Mouse (Mus musculus) bone marrow macrophage, adult 2 months (primary cell): ENCODE measurements around the gene Ttc7b. TPM values are rescaled to one million over a fixed set of nuclear protein-coding genes. Genes with fewer than 3 reads are reported as not detected.

ENCODE experiments used
- H3K27ac ChIP-seq: 2 replicates; pipeline ENCODE4 v1.5.1; 2012; ENCODE audit warnings: low read depth, low read length; ENCODE audit not compliant: insufficient read depth
- H3K4me1 ChIP-seq: 2 replicates; pipeline ENCODE4 v1.6.1; 2012; ENCODE audit warnings: low read length; ENCODE audit not compliant: control insufficient read depth, insufficient read depth
- H3K4me3 ChIP-seq: 2 replicates; pipeline ENCODE4 v1.5.1; 2012; ENCODE audit warnings: mild to moderate bottlenecking, low read length, moderate library complexity; ENCODE audit not compliant: insufficient read depth
- CTCF ChIP-seq: IDR thresholded peaks from 2 replicates; pipeline ENCODE4 v1.5.1; 2012; ENCODE audit warnings: low read depth, mild to moderate bottlenecking, low read length, moderate library complexity
- POLR2A ChIP-seq: IDR thresholded peaks from 2 replicates; pipeline ENCODE4 v1.6.1; 2012; ENCODE audit warnings: mild to moderate bottlenecking, low read depth, low read length, borderline replicate concordance
- polyA plus RNA-seq: library from polyadenylated mRNA; stranded (reverse); fragments of >200 nt; gene quantifications from 2 replicates; pipeline ENCODE4 v1.2.4, GENCODE M21; 2012; ENCODE audit not compliant: missing spikeins, insufficient read depth, insufficient read length

The Ttc7b gene
- polyA plus RNA-seq, 1 experiment = 18.8 TPM

DNA sequence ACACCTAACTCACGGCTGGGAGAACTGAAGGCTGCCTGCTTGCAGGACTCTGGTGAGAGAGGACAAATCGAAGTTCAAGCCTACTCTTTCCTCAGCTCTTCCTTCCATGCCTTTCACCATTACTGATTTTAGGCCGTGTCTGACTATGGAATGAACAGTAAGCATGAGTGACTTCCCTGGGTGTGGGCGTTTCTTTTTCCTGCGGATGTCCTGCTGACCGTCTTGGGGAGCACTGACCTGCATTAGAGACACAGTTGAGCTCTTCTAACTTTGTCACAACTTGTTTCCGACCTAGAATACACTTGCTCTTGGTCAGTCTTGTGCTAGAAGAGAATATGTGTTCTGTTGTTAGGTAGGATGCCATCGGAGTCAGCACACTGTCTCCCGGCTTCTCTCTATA is 50.3 kb downstream of the Ttc7b start:
- no peak overlapping the region for H3K4me3 ChIP-seq
- no peak for TF ChIP-seq CTCF
- TF ChIP-seq POLR2A = no peak
- peaks cover 6% of the 10 kb centered on the region for H3K4me1 ChIP-seq
- no peak overlapping the region for H3K27ac ChIP-seq

DNA sequence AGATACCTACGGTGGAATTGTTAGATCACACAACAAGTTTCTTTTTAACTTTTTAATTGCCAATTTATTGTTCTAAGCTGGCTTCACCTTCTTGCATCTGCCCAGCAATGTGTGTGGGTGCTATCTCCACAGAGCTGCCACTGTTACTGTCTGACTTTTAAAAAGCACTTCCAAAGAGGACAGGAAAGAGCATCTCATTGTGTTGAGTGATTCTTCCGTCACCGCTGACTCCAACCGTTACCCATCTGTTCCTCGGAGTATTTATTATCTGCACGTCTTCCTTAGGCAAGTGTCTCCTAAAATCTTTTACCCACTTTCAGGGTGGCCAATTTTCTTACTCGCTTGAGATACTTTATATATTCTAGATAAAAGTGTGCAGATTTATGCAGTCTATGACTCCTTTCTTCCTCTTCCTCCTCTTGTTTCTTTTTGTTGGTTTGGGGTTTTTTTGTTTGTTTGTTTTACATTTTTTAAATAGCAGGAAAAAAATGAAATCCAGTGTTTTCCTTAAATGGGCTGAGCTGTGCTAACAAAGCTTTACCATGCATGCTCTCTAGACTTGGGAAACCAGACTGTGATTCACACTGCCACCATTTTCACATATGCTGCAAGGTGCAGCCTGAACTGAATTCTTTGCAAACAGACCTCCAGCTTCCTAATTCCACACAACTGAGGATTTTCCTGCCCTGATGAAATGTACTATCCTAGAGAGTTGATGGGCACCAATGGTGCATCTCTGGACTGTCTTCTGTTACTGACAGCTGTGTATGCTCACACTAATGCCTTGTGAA is 50.9 kb downstream of the Ttc7b start:
- H3K4me1 ChIP-seq = peaks cover 6% of the 10 kb centered on the region
- H3K27ac ChIP-seq = no peak overlapping the region
- no peak overlapping the region for H3K4me3 ChIP-seq
- TF ChIP-seq CTCF = no peak
- TF ChIP-seq POLR2A = no peak

DNA sequence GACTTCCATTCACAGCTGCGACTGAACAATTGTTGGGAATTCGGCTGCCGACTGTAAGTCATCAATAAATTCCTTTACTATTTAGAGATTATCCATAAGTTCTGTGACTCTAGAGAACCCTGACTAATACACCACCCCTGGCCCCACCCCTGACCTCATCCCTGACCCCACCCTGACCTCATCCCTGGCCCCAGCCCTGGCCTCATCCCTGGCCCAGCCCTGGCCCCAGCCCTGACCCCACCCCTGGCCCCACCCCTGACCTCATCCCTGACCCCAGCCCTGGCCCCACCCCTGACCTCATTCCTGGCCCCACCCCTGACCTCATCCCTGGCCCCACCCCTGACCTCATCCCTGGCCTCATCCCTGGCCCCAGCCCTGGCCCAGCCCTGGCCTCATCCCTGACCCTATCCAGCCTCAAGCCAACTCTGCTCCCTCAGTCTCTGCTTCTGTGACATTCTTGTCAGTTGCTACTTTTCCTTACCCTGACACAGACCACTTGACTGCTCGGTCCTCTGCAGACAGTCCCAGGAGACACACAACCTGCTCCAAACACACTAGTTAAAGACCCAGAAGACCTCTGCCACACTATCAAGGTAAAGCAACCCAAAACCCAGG is 55.4 kb downstream of the Ttc7b start:
- Histone ChIP-seq H3K27ac (no peak overlapping the region), H3K4me3 (no peak overlapping the region), H3K4me1 (no peaks in the 10 kb centered on the region)
- TF ChIP-seq POLR2A = no peak
- no peak for TF ChIP-seq CTCF

DNA sequence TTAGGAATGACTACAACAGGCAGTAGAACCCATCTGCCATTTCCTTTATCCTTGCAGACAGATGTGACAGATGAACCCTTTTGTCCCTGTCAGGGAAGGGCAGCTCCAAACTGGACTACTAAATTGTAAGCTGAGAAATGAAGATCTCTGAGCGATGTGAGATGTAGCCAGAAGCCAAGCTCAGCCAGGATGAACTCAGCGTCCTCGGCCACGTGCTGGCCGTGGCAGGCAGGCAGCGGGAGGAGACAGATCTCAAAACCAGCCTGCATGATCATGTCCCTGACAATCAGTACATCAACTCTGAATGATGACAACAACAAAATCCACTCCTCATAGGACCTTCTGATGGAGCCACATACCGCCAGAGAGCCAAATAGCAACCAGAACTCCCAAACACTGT is 62.9 kb downstream of the Ttc7b start:
- no peak for TF ChIP-seq POLR2A
- no peak for TF ChIP-seq CTCF
- H3K4me3 ChIP-seq = no peak overlapping the region

DNA sequence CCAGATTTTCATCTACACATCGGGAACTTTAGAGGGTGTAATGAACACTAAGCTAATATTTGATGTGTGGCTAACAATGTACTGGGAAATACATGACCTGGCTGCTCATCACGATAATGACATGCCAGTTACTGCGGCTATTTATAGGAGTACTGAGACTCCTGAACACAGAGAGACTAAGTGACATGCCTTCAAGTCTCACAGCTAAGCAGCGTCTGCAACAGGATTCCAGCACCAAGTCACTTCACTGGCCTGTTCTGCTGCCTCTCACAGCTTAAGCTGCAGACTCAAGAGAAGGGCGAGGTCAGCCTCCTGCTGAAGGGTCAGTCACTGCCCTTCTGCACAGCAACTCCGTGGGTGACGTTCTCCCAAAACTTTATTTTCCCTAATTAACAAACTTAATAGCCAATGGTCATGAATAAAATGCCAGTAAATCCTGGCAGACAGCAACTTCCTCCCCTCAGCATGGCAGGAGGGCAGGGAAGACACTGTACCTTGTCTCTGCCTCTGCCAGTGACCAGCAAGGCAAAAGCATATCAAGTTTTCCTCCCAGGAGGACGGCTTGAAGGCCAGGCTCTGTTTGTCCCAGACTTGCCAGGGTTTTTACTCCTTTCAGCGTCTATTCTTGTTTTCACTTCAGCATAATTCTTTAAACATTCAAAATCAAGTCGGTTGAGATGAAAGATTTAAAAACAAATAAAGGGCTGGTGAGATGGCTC is 64.2 kb downstream of the Ttc7b start:
- TF ChIP-seq POLR2A (no peak), CTCF (no peak)
- Histone ChIP-seq H3K4me1 (peaks cover 11% of the 10 kb centered on the region), H3K4me3 (no peak overlapping the region), H3K27ac (no peak overlapping the region)

More for the DNA sequence above, 62.9 kb downstream of the Ttc7b start:
- Histone ChIP-seq H3K27ac (no peak overlapping the region), H3K4me1 (peaks cover 11% of the 10 kb centered on the region)

DNA sequence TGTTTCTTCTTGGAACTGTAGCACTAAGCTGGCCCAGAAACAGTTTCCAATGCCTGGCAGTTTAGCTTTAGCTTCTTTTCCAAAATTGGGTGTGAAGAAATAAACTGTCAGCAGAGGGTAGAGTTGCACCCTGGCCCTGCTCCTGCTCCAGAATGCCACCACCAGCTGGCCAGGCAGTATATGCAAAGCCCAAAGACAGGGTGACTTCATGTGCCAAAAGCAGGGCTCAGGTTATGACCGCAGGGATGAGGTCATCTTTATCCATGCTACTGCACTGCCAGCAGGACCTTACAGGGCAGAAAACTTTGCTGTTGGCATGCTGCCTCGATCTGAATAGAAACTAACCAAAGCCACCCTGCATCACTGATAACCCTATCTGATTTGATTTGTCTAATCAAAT is 65.2 kb downstream of the Ttc7b start:
- no peak overlapping the region for H3K4me3 ChIP-seq
- H3K27ac ChIP-seq = no peak overlapping the region
- TF ChIP-seq CTCF (no peak), POLR2A (no peak)
- H3K4me1 ChIP-seq = peaks cover 11% of the 10 kb centered on the region

DNA sequence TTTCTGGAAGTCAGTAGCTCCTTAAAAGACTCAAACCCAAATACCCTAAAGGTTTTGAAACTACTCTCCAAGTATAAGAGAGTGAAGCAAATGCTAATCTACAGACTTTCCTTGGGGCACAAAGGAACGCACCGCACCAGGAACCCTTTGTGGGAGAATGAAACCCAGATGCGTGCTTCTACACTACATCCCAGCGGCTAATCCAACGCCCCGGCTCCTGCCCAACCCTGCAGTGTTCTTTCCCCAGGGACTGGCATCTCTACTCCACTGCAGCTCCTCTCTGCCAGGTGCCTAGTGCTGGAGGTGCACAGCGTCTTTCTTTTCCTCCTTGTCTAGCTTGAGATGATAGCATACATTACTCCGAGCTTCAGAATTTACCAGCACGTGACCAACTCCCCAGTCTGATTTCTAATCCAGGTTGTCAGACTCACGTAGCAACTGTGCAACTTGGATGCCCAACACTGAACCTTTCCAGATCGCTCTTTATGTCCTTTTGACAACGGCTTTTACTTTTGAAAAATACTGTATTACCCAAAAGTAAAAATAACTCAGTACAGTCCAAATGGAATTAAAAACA is 72.8 kb downstream of the Ttc7b start:
- Histone ChIP-seq H3K4me1 (peaks cover 41% of the 10 kb centered on the region), H3K4me3 (no peak overlapping the region), H3K27ac (no peak overlapping the region)
- TF ChIP-seq POLR2A (no peak), CTCF (no peak)

DNA sequence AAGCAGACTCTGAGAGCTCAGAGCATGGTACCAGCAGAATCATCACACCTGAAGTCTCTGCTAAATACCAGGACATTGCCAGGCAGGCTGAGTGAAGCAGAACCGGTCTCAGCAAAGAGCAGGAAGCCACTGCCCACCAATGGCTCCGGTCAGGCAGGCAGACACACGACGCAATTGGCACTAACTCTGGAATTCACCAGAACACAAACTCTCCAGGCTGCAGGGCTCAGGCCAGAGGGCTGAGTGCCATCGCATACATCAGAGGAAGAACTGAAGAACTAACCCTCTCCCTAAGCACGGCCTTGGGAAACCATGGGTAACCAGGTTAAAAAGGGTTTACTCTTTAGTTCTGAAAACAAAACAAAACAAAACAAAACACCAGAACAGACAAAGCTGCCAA is 73.5 kb downstream of the Ttc7b start:
- H3K27ac ChIP-seq = no peak overlapping the region
- no peak overlapping the region for H3K4me3 ChIP-seq
- no peak for TF ChIP-seq POLR2A
- TF ChIP-seq CTCF = no peak
- H3K4me1 ChIP-seq = peaks cover 48% of the 10 kb centered on the region

DNA sequence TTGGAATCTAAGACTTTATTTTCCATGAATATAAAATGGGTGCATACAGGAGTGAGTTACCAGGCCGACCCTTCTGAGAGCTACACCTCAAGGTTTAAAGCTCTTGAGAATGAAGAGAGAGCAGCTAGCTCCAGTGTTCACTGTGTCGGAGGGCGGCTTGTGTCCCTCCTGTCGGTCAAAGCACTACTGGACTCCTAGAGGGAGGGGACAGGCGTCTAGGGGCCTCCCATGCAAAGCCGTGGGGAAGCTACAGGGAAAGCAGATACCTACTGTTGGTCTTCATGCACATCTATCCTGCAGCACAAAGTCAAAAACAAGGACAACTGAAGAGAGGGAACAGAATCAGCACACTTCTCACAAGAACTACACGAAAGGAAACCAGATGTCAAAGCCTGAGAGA is 74.9 kb downstream of the Ttc7b start:
- Histone ChIP-seq H3K4me3 (no peak overlapping the region), H3K27ac (peak overlapping the region; percentile 91), H3K4me1 (peaks cover 57% of the 10 kb centered on the region)
- TF ChIP-seq POLR2A (no peak), CTCF (no peak)
